Mouse (Mus musculus): Measurements from ENCODE around the gene Unk.

GRCm38 (mm10) chr11:116053510-116054229 lies 23.5 kb downstream of the Unk start:
- TF ChIP-seq CTCF (IDR thresholded peaks at IDR 0.05; ENCODE audit: low read depth) (no peak), EP300 (optimal IDR thresholded peaks at IDR 0.05) (no peak)

Measured in stomach, postnatal 0 days (tissue).